Mouse (Mus musculus) B cell, adult 62 days (primary cell): ENCODE data around the gene Pxdc1. TPM values are rescaled to one million over a fixed set of nuclear protein-coding genes. Genes with fewer than 3 reads are reported as not detected.

Experiments used
- total RNA-seq: library from RNA; stranded (reverse); gene quantifications from 4 replicates; pipeline ENCODE4 v1.2.4, GENCODE M21; 2023

Gene Pxdc1
- 156 to 181 TPM (median 174 TPM) in 4 replicates for total RNA-seq

GRCm38 (mm10) chr13:34653391-34653790 is at the start of gene Pxdc1:
Gene Pxdc1 (minus strand): TSS chr13:34653486.

Other genes with a start within 250 kb of the Pxdc1 start
- gene Fam50b, start 81.4 kb upstream of the Pxdc1 start, total RNA-seq: not detected in 4 replicates
- 160 to 195 TPM (median 174 TPM) in 4 replicates for gene Prpf4b, start 221.8 kb upstream of the Pxdc1 start, total RNA-seq